Mouse (Mus musculus) intestine, embryonic 14.5 days (tissue): Measurements from ENCODE around the gene Fam129a. TPM values are rescaled to one million over a fixed set of nuclear protein-coding genes. Genes with fewer than 3 reads are reported as not detected.
"Not testable (repeated sequence)": the region's sequence is repeated elsewhere in the genome, so short reads cannot be mapped to it uniquely, and the experiment has no call there.

ENCODE experiments used
- ATAC-seq: fragments of 200-750 bp; cut with Nextera tagmentation; replicated peaks from 2 replicates; pipeline ENCODE4 v1.8.0; 2017; ENCODE audit warnings: low read depth, moderate number of reproducible peaks, moderate TSS enrichment, moderate library complexity; ENCODE audit not compliant: low FRiP score, low TSS enrichment
- DNase-seq: peaks from one replicate; pipeline ENCODE4 v3.0.0-alpha.2; 2018; ENCODE audit warnings: low spot score
- H3K27ac ChIP-seq: fragments of 300-500 bp; sonication (generic); 2 replicates; pipeline ENCODE4 v1.5.1; 2014; ENCODE audit warnings: low read depth, mild to moderate bottlenecking, control low read depth
- H3K27me3 ChIP-seq: fragments of 300-500 bp; sonication (generic); replicated peaks from 2 replicates; pipeline ENCODE4 v1.6.1; 2014; ENCODE audit warnings: low read length, control low read depth; ENCODE audit not compliant: control insufficient read depth, insufficient read depth
- H3K36me3 ChIP-seq: fragments of 300-500 bp; sonication (generic); 2 replicates; pipeline ENCODE4 v1.6.1; 2014; ENCODE audit warnings: low read length, control low read depth; ENCODE audit not compliant: control insufficient read depth, insufficient read depth
- H3K4me1 ChIP-seq: fragments of 300-500 bp; sonication (generic); replicated peaks from 2 replicates; pipeline ENCODE4 v1.6.1; 2014; ENCODE audit warnings: low read length, control low read depth, mixed read lengths; ENCODE audit not compliant: control insufficient read depth, insufficient read depth
- H3K4me2 ChIP-seq: fragments of 300-500 bp; sonication (generic); 2 replicates; pipeline ENCODE4 v1.6.1; 2014; ENCODE audit warnings: low read length
- H3K4me3 ChIP-seq: fragments of 300-500 bp; sonication (generic); 2 replicates; pipeline ENCODE4 v1.5.1; 2014; ENCODE audit warnings: low read depth, low read length, control low read depth, mixed read lengths
- H3K9ac ChIP-seq: fragments of 300-500 bp; sonication (generic); 2 replicates; pipeline ENCODE4 v1.6.1; 2014; ENCODE audit warnings: mild to moderate bottlenecking, low read length
- H3K9me3 ChIP-seq: fragments of 300-500 bp; sonication (generic); 2 replicates; pipeline ENCODE4 v1.6.1; 2016; ENCODE audit warnings: low read length, control low read depth; ENCODE audit not compliant: control insufficient read depth
- WGBS: fragments of 180-500 bp; shearing (Covaris S2); extraction: QIAGEN DNeasy Blood & Tissue Kit; methylation state at CpG from one replicate; pipeline ENCODE4 v1.1.7; 2014; 5-methylcytosine and 5-hydroxymethylcytosine counted together
- polyA plus RNA-seq: library from polyadenylated mRNA; unstranded; fragments of >200 nt; fragmentation: Nextera tagmentation; extraction: Ambion mirVana; gene quantifications from 2 replicates; pipeline ENCODE4 v1.2.1, GENCODE M21; 2014

Gene Fam129a
- polyA plus RNA-seq, 1 experiment from 2014 or later = 5.2 TPM

- DNase-seq (no peak), ATAC-seq (no peak)
- no peaks in the 10 kb centered on the region for H3K9me3 ChIP-seq
- 73% methylated on average over 5 of the region's 5 CpGs for WGBS
- peaks cover 36% of the 10 kb centered on the region for H3K4me1 ChIP-seq
- no peak overlapping the region for H3K27ac ChIP-seq
- no peak overlapping the region for H3K4me3 ChIP-seq
- H3K9ac ChIP-seq = no peak overlapping the region
- no peak overlapping the region for H3K4me2 ChIP-seq
- no peaks in the 10 kb centered on the region for H3K36me3 ChIP-seq
- no peaks in the 10 kb centered on the region for H3K27me3 ChIP-seq
These were observed 114.0 kb downstream of the Fam129a start for GRCm38 (mm10) chr1:151684978-151685377.

GRCm38 (mm10) chr1:151685666-151686309 lies 114.8 kb downstream of the Fam129a start:
- no peaks in the 10 kb centered on the region for H3K27me3 ChIP-seq
- no peak overlapping the region for H3K4me2 ChIP-seq
- H3K9me3 ChIP-seq = no peaks in the 10 kb centered on the region
- no peak for ATAC-seq
- no peak for DNase-seq
- peaks cover 36% of the 10 kb centered on the region for H3K4me1 ChIP-seq
- no peak overlapping the region for H3K4me3 ChIP-seq
- H3K27ac ChIP-seq = no peak overlapping the region
- H3K9ac ChIP-seq = no peak overlapping the region
- WGBS = 34% methylated on average over 12 of the region's 12 CpGs
- H3K36me3 ChIP-seq = no peaks in the 10 kb centered on the region

- H3K27ac ChIP-seq = no peak overlapping the region
- ATAC-seq = no peak
- DNase-seq = no peak
- no peak overlapping the region for H3K9ac ChIP-seq
- 25% methylated on average over 8 of the region's 8 CpGs for WGBS
- H3K9me3 ChIP-seq = no peaks in the 10 kb centered on the region
- H3K4me2 ChIP-seq = no peak overlapping the region
- peaks cover 36% of the 10 kb centered on the region for H3K4me1 ChIP-seq
- H3K36me3 ChIP-seq = no peaks in the 10 kb centered on the region
- no peak overlapping the region for H3K4me3 ChIP-seq
- no peaks in the 10 kb centered on the region for H3K27me3 ChIP-seq
These were observed 115.7 kb downstream of the Fam129a start for GRCm38 (mm10) chr1:151686696-151687095.

DNA sequence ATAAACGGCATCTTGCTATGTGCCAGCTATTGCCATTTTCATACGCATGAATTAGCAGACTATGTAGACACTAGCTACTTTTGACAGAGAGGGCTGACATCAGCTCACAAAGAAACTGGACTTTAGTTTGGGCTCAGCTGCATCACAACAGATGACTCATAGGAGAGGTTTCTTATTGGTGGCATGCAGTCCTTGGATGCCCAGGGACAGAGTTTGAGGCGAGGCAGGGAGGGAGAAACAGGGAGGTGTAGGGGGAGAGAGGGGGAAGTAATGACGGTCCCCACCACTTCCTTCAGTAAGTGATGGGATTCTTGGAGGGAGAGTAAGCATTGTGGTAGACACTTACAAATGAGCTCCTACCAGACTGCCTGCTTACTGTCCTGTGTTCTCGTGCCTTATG lies 118.0 kb downstream of the Fam129a start:
- no peak overlapping the region for H3K4me2 ChIP-seq
- H3K27ac ChIP-seq = no peak overlapping the region
- H3K27me3 ChIP-seq = no peaks in the 10 kb centered on the region
- H3K36me3 ChIP-seq = no peaks in the 10 kb centered on the region
- no peak for DNase-seq
- no peaks in the 10 kb centered on the region for H3K9me3 ChIP-seq
- ATAC-seq = no peak
- H3K4me3 ChIP-seq = no peak overlapping the region
- H3K4me1 ChIP-seq = peaks cover 36% of the 10 kb centered on the region
- H3K9ac ChIP-seq = no peak overlapping the region
- WGBS = 62% methylated on average over 5 of the region's 5 CpGs

DNA sequence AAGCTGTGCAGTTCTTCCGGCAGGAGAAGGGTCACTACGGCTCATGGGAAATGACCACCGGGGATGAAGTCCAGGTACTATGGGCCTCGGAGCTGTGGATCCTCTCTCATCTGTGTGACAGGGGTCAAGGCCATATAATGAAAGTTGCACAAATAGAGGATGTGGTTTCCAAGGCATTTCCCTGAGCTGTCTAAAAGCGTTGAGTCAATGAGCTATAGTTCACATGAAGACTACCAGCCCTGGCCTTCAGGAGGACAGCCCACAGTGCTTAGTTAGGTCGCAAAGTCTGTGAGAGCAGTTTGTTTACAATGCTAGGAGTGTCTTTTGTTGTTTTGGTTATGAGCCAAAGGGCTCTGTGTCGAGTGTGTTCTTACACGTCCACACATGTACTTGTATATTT lies 118.6 kb downstream of the Fam129a start:
- Histone ChIP-seq H3K4me1 (peaks cover 33% of the 10 kb centered on the region), H3K27ac (no peak overlapping the region), H3K36me3 (no peaks in the 10 kb centered on the region), H3K4me2 (no peak overlapping the region), H3K4me3 (no peak overlapping the region), H3K9me3 (no peaks in the 10 kb centered on the region), H3K27me3 (no peaks in the 10 kb centered on the region), H3K9ac (no peak overlapping the region)
- ATAC-seq (no peak), DNase-seq (no peak)
- 31% methylated on average over 8 of the region's 8 CpGs for WGBS

- Histone ChIP-seq H3K9ac (no peak overlapping the region), H3K4me2 (no peak overlapping the region), H3K4me3 (no peak overlapping the region), H3K27me3 (no peaks in the 10 kb centered on the region), H3K27ac (no peak overlapping the region), H3K4me1 (peaks cover 28% of the 10 kb centered on the region), H3K36me3 (no peaks in the 10 kb centered on the region), H3K9me3 (no peaks in the 10 kb centered on the region)
- 68% methylated on average over 6 of the region's 6 CpGs for WGBS
- DNase-seq (no peak), ATAC-seq (no peak)
These were observed 119.1 kb downstream of the Fam129a start for GRCm38 (mm10) chr1:151690061-151690460.

DNA sequence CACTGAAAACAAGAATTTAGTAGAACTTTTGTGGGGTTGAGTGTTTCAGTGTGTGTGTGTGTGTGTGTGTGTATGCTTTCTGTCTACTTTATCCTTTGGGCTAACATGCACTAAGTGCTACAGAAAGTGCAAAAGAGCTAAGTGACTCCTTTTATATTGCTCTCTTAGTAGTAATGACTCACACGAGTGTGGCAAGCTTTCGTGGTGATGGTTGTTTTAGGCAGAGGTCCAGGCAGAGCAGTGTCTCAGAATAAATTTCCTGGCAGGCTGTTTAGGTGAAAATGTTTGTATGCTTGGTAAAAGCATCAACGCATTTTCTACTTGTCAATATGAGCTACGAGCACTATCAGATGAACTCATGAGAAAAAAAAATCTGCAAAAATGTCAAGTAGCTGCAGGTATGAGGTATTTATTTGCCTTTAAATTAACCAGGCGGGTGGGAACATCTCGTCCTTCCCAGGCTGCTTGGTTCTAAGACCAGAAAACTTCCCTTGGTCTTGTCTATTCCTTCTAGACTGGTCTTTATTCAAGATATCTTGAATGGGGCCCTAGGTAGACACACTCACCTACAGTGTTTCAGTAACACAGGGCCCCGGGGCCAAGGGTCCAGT lies 119.7 kb downstream of the Fam129a start:
- no peaks in the 10 kb centered on the region for H3K36me3 ChIP-seq
- no peaks in the 10 kb centered on the region for H3K27me3 ChIP-seq
- no peak overlapping the region for H3K9ac ChIP-seq
- H3K4me2 ChIP-seq = no peak overlapping the region
- ATAC-seq (no peak), DNase-seq (no peak)
- no peak overlapping the region for H3K4me3 ChIP-seq
- no peaks in the 10 kb centered on the region for H3K9me3 ChIP-seq
- peaks cover 25% of the 10 kb centered on the region for H3K4me1 ChIP-seq
- H3K27ac ChIP-seq = no peak overlapping the region
- 72% methylated on average over 7 of the region's 7 CpGs for WGBS

- H3K27me3 ChIP-seq, H3K4me2 ChIP-seq, H3K4me1 ChIP-seq, DNase-seq, H3K4me3 ChIP-seq, ATAC-seq, H3K27ac ChIP-seq, H3K36me3 ChIP-seq, H3K9me3 ChIP-seq, H3K9ac ChIP-seq: not testable (repeated sequence)
- 51% methylated on average over 6 of the region's 6 CpGs for WGBS
These were observed 121.9 kb downstream of the Fam129a start for GRCm38 (mm10) chr1:151692867-151693266.

- Histone ChIP-seq H3K4me2 (no peak overlapping the region), H3K36me3 (no peaks in the 10 kb centered on the region), H3K4me3 (no peak overlapping the region), H3K4me1 (no peaks in the 10 kb centered on the region), H3K27ac (no peak overlapping the region), H3K9ac (no peak overlapping the region), H3K27me3 (0 out of 2 replicates have a peak, but pooled peaks cover 2% of the 10 kb centered on the region), H3K9me3 (no peaks in the 10 kb centered on the region)
- DNase-seq (no peak), ATAC-seq (no peak)
- 83% methylated on average over 7 of the region's 7 CpGs for WGBS
These were observed 125.8 kb downstream of the Fam129a start for GRCm38 (mm10) chr1:151696751-151697150.
